Mouse (Mus musculus) layer of hippocampus, adult 2 months (tissue): ENCODE measurements around the gene Lemd2. TPM values are rescaled to one million over a fixed set of nuclear protein-coding genes. Genes with fewer than 3 reads are reported as not detected.

Experiments used
- DNase-seq, 2 experiments: peaks; one replicate each; pipeline ENCODE4 v3.0.0; 2022; ENCODE audit warnings: low spot score in 2 of 2
- H3K27ac ChIP-seq: fragments of 200-600 bp; 2 replicates; pipeline ENCODE4 v1.8.1; 2022
- H3K4me3 ChIP-seq: fragments of 200-600 bp; 2 replicates; pipeline ENCODE4 v1.8.1; 2022; ENCODE audit warnings: mild to moderate bottlenecking
- CTCF ChIP-seq: fragments of 200-600 bp; conservative IDR thresholded peaks from 2 replicates; pipeline ENCODE4 v1.8.1; 2022; ENCODE audit warnings: antibody characterized with exemption, mild to moderate bottlenecking, moderate library complexity
- long read RNA-seq, 2 experiments: library from polyadenylated mRNA; stranded (forward); transcript quantifications; one replicate each; pipeline ENCODE4 v2.0.0; 2021; ENCODE audit warnings: borderline mapping rate in 2 of 2
- total RNA-seq, 2 experiments: library from RNA; stranded (reverse); gene quantifications; 2 replicates each; pipeline ENCODE4 v1.2.3; 2021

Lemd2 gene
- 10 to 100 TPM; 44.6 to 44.7 TPM for total RNA-seq
- long read RNA-seq, experiment 1, transcript Lemd2-201 (9 exons, 2,627 nt): major isoform, 37 of 51 reads
- long read RNA-seq, experiment 1, partial matches to known transcripts: 11 of 51 reads
- long read RNA-seq, experiment 1, other reads (novel, unspliced or antisense): 3 of 51 reads
- long read RNA-seq, experiment 2, transcript Lemd2-201 (9 exons, 2,627 nt): major isoform, 49 of 63 reads
- long read RNA-seq, experiment 2, partial matches to known transcripts: 3 of 63 reads
- long read RNA-seq, experiment 2, other reads (novel, unspliced or antisense): 11 of 63 reads

- 0 out of 2 replicates have a peak, but pooled peaks have one; percentile 17 for TF ChIP-seq CTCF
- peak; percentile 95 to 96 for DNase-seq
Observed at GRCm38 (mm10) chr17:27204075-27204909, at the start of gene Lemd2. Gene Lemd2 (minus strand): TSS chr17:27204469.

GRCm38 (mm10) chr17:27251150-27251549 lies 46.9 kb upstream of the Lemd2 start:
- DNase-seq: no peak
- TF ChIP-seq CTCF: no peak
- no peak overlapping the region for H3K4me3 ChIP-seq
- H3K27ac ChIP-seq: no peak overlapping the region

More at GRCm38 (mm10) chr17:27204075-27204909, at the start of gene Lemd2:
- H3K4me3 ChIP-seq: peak within 1 kb of the TSS; percentile 82
- peak within 1 kb of the TSS; percentile 91 for H3K27ac ChIP-seq

GRCm38 (mm10) chr17:27250461-27250860 lies 46.2 kb upstream of the Lemd2 start:
- peak; percentile 70 for TF ChIP-seq CTCF
- Histone ChIP-seq H3K4me3 (no peak overlapping the region), H3K27ac (no peak overlapping the region)
- DNase-seq: peak in 1 of 2 experiments; percentile 9

GRCm38 (mm10) chr17:27249073-27249472 lies 44.8 kb upstream of the Lemd2 start:
- H3K4me3 ChIP-seq: no peak overlapping the region
- TF ChIP-seq CTCF: no peak
- no peak for DNase-seq
- H3K27ac ChIP-seq: no peak overlapping the region

- H3K4me3 ChIP-seq: no peak overlapping the region
- no peak for DNase-seq
- no peak for TF ChIP-seq CTCF
- no peak overlapping the region for H3K27ac ChIP-seq
Observed at GRCm38 (mm10) chr17:27247680-27248386, 43.6 kb upstream of the Lemd2 start.

- no peak overlapping the region for H3K4me3 ChIP-seq
- H3K27ac ChIP-seq: no peak overlapping the region
- DNase-seq: no peak
- no peak for TF ChIP-seq CTCF
Observed at GRCm38 (mm10) chr17:27245851-27246381, 41.6 kb upstream of the Lemd2 start.

GRCm38 (mm10) chr17:27244912-27245311 lies 40.6 kb upstream of the Lemd2 start:
- TF ChIP-seq CTCF: no peak
- DNase-seq: no peak
- H3K27ac ChIP-seq: no peak overlapping the region
- H3K4me3 ChIP-seq: no peak overlapping the region

GRCm38 (mm10) chr17:27242194-27243189 lies 38.2 kb upstream of the Lemd2 start:
- DNase-seq: peak; percentile 84 to 86
- no peak overlapping the region for H3K4me3 ChIP-seq
- TF ChIP-seq CTCF: no peak
- H3K27ac ChIP-seq: no peak overlapping the region

- no peak overlapping the region for H3K4me3 ChIP-seq
- no peak for TF ChIP-seq CTCF
- DNase-seq: peak; percentile 49 to 52
- H3K27ac ChIP-seq: no peak overlapping the region
Observed at GRCm38 (mm10) chr17:27240556-27241457, 36.5 kb upstream of the Lemd2 start.

GRCm38 (mm10) chr17:27239941-27240340 lies 35.7 kb upstream of the Lemd2 start:
- Histone ChIP-seq H3K4me3 (no peak overlapping the region), H3K27ac (no peak overlapping the region)
- TF ChIP-seq CTCF: no peak
- DNase-seq: no peak

- TF ChIP-seq CTCF: no peak
- DNase-seq: no peak
- Histone ChIP-seq H3K4me3 (no peak overlapping the region), H3K27ac (no peak overlapping the region)
Observed at GRCm38 (mm10) chr17:27238637-27239036, 34.4 kb upstream of the Lemd2 start.
